Mouse (Mus musculus) NIH3T3 (cell line): ENCODE results near the gene Dock4.
A peak's percentile ranks its signal among the peaks of the same experiment; 100 is the strongest.

Experiments
- DNase-seq: peaks from one replicate; pipeline ENCODE4 v3.0.0-alpha.2; 2012; ENCODE audit warnings: low read depth

The Dock4 gene

DNA sequence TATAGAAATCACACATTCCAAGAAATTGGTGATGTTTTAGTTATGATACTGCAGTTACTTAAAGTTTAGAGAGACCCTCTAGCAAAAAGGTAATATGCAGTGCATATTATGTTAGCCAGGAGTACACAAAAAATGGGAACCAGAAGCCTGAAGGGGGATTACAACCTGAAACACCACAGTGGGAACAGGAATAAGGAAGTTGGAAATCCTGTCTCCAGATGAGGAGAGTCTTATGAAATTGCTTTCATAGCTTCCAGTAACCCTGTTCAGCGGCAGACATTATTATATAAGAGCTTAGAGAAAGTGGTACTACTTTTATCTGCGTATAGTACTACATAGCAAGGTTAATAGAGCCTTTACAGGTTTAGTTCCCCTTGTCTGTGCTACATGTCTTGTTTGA lies 210.1 kb downstream of the Dock4 start:
- no peak for DNase-seq

DNA sequence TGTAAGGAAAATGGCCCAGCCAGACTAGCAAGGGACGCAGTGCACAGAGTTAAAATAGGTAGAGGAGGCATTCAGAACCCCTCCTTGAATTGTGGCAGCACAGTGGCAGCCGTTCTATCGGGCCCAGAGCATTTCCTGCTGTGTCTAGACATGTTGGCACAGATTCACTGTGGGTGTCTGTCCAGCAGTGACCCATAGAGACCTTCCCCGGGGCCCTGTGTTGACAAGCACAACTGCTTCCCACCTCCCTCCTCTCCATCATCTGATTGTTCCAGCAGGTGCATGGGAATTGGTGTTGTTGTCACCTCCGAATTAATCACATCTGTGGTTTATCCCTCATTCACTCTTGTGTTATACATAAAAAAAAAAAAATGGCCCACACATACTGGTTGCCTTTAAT lies 210.7 kb downstream of the Dock4 start:
- no peak for DNase-seq

DNA sequence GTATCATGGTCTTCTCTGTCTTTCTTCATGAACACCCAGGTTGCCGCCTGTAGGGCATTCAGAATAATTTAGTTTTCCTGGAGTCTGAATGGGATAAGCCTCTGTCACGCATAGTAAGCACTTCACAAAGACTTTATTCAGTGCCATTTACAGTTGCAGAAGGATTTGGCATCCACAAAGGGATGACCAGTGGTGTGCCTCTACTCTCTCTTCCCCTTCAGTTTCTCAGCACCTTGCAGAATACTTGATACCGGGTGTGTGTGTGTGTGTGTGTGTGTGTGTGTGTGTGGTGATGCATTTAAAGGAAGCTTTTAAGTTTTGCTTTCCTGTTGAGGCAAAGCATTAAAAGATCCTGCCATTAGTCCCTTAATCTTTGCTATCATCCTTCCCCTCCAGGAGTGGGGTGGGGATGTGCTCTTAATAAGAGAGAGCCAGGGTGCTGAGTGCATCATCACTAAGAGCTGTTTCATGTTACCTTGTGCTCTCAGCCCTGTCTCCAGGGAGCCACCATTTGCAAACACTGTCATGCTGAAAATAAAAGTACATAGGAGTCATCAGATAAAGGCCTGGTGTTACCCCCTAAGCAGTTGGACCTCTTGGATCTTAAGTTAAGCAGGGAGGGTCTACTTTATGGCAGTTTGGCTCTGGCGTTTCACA lies 211.6 kb downstream of the Dock4 start:
- no peak for DNase-seq

DNA sequence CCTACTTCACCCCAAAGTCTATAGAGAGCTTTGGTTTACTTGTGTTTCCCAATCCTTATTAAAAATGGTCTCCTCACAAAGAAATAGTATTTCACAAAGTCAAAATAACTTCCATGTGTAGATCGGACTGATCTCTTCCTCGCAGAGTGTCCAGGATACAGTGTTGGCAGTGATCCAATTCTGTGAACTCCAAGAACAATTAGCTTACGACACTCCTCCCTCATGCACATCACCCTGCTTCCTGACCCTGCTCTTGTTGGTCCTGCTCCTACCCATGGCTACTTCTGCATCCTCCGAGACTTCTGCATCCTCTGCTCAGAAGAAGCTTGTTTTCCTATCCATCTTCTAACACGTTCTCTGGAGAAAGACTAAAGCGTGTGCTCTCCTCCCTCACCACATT lies 213.9 kb downstream of the Dock4 start:
- DNase-seq: no peak

DNA sequence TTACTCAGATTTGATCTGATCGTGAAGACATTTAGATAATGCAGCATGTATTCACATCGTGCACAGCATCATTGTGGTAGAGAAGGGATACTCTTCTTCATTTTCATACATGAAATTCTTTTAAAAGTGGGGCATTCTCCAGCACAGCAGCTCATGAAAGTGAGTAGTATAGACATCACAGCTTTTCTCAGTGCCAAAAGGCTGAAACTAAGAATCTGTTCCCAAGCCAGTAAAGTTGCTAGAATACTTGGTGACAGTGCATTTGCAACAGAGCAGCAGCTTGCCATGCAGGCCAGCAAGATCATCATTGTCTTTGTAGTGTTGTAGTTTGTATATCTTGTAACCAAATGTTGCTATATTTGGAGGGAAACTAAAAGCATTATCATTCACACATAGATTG lies 223.7 kb downstream of the Dock4 start:
- DNase-seq: no peak

DNA sequence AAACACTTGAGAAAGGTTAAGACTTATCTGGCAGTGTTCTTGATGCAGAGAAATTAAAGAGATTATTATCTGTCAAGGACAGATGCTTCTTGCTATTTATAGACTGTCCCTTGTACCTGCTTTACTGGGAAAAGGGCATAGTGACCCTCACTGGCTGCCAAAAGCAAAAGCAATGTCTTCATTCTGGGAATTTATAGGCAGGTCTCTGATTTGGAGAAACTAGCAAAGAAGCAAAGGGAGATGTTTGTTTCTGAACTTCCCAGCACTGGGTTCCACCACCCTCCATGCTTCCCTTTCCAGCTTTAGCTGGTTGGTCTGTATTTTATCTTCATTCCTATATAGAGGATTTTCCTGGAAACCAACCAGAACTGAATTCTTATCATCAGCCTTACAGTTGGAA lies 225.0 kb downstream of the Dock4 start:
- no peak for DNase-seq

DNA sequence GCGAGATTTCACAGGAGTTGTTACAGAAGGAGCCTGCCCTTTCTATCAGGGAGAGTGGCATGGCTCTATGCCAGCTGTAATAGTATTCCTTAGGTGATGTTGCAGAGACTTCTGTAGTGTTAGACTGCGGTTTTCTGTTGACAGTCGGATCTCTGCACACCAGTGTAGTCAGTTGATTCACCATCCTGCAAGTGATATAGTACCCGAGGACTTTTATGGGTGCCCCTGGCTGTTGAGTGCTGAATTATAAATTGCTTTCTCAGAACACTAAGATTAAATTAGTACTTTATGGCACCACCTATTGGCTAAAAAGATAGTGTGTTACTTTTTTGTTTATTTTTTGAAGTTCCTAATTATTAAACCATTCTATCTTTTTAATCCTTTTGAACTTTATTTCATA lies 234.0 kb downstream of the Dock4 start:
- no peak for DNase-seq

DNA sequence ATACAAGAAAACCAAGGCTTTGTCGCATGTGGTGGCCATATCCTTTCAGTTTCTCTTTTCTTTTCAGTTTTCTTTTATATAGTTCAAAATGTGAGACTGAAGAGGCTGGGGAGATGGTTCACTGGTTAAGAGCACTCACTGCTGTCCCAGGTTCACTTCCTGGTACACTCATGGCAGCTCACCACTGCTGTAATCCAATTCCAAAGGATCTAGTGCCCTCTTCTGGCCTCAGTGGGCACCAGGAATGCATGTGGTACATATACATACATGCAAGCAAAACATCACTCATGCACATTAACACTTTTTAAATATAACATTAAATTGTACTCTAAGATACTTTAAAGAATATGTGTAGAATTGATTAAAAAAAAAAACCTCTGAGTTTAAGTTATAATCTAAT lies 234.8 kb downstream of the Dock4 start:
- peak; percentile 54 for DNase-seq

DNA sequence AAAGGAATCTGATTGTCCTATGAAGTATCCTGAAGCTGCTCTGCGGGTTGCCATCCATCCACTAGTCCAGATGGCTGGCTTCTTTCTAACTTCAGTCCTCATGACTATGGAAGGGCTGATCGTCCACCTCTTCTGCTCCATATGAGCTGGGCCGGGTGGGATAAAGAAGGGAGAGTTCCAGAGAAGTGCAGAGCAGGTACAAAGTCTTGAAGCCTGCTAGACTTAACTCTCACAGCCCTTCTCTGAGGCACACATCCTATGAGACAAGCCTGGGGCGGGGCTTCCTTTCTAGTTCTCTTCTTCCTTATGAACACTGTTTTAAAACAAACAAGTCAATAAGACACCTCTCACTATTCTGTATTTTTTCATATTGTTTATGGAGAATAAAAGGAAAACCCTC lies 245.7 kb downstream of the Dock4 start:
- DNase-seq: no peak

DNA sequence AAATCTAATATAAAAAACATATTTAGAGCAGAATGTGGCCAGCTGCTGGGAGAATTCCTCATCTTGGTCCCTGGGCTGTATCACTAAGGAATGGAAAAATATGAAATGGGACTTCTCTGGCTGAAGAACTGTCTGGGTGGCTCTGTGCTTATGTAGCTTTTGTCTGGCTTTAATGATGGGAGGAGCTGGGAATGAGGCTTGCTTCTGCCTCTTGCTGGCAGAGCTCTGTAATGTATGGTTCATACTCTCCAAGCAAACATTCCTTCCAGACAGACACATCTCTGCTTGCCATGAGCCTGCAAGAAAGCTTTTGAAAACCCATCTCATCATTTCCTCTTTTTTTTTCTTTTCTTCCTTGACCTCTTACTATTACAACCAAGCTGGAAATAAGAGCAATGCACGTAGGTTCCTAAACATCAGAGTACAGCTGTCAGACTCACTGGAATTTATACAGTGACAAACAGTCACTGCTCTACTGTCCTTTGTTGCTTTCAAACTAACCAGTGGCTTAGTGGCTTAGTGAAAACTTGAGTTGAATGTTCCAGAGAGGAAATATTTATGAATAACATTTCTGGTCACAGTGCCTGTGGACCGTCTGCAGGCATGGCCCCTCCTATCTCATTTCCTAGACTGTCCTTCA lies 248.4 kb downstream of the Dock4 start:
- no peak for DNase-seq

DNA sequence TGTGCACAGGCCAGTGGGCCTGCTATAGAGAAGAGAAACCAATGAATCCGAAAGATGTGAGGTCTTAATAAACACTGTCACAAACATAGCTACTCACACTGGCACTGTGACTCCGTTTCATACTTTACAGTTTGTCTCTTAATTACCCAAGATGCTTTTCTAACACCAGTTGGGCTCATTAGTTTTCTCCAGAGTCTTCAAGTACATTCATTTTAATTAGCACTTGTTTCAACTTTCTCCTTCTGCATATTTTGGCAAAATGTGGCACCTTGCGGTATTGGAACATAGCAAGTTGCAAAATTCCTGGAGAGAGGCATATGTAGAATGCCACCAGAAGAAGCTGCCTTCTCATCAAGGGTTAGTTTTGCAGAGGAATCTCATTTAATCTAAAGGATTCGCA lies 252.6 kb downstream of the Dock4 start:
- no peak for DNase-seq

DNA sequence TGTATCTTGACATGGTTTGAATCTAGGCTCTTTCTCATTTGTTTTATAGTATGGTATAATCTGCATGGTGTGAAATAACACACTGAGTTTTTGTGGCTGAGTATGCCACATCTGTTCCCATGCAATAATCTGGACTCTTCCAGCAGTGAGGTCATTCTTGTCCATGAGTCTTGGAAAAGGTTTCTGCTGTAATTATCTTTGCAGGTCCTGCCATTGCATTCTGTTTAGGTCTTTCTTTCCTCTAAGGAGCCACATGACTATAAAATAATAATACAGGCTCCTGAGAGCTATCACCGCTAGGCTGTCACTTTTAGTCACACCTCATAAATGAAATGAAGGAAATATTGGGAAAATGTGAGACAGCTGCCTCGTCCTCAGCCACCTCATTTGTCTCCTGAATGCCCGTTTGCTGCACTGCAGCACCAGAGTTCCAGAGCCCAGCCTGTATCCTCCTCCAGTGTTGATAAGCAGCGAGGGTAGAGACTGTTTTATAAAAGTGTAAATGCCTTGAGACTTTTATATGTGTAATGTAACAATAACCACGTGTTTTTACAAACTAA lies 256.6 kb downstream of the Dock4 start:
- DNase-seq: no peak

DNA sequence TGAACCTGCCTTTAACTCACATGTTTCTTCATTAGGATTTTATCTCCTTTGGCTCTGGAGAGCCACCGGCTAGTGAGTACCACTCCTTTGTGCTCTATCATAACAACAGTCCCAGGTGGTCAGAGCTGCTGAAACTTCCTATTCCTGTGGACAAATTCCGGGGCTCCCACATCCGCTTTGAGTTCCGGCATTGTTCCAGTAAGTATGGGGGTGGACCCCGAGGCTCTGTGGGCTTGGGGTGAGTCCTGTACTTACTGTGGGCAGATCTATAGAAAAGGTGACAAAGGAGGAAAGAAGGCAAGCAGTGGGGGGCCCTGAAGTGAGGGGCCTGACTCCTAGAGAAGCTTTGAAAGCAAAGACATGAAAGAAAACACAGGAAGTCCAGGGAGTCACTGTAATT lies 258.5 kb downstream of the Dock4 start:
- DNase-seq: no peak

DNA sequence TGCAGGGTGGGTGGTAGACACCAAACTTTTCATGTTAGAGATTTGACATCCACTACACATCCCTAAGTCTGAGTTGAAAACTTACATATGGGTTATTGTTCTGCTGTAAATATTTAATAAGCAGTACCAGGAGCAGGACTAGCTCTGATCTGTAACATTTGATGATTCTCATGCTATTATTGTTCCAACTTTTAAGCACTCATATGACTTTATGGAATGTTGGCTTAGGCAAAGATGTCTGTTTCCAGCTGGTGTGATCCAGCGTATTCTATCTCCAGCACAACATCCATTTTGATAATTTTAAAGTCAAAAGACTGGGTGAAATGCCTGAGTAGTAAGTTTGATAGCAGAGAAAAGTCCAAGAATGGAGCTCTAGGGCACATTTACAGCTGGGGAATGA lies 261.4 kb downstream of the Dock4 start:
- DNase-seq: no peak

DNA sequence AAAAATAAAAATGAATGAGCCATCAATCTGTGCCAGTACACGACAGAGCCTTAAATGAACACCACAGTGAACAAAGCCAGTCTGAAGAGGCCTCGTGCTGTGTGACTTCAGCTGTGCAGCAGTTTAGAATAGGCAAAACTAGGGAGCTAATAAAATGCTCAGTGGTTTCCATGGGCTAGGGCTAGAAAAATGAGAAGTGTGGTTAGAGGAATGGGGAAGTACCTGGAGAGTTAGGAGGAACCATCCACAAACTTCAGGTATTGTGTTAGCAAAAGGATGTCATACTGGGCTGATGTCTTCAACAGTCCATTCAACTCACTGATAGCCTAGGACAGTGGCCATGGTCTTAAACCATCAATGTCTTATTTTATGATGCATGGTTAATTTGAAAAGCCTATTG lies 263.3 kb downstream of the Dock4 start:
- no peak for DNase-seq

DNA sequence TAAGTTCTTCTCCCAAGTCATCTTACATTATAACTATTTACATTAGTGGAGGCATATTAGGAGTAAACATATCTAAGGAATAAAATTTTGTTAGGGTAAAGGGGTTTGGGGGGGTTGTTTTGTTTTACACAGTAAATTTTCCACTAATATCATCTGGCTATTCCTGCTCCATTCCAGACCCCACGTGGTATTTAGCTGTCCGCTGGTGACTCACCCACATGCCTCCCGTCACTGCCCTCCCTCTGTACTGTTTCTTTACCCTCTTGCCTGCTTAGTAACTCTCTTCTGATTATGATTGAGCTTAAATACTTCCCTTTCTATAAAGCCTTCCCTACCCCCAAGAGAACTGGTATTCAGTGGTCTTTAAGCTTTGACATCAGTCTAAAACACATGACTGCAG lies 266.5 kb downstream of the Dock4 start:
- DNase-seq: peak; percentile 29

DNA sequence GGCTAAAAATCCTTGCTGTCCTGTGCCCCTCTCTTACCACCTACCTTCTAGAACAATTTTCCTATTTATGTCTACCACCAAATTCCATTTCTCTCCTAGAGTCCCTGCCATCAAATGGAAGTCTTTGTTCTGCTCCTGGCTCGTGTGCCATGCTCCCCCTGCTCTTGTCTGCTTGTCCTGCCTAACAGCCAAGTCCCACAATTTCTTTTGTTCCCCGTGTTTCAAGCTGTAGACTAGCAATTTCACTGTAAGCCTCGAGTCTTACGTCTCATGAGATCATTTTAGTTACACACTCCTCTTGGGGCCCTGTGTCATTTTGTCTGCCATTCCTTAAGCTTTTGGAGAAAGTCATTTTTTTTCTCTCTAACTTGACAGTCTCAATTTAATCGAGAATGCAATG lies 268.5 kb downstream of the Dock4 start:
- no peak for DNase-seq

DNA sequence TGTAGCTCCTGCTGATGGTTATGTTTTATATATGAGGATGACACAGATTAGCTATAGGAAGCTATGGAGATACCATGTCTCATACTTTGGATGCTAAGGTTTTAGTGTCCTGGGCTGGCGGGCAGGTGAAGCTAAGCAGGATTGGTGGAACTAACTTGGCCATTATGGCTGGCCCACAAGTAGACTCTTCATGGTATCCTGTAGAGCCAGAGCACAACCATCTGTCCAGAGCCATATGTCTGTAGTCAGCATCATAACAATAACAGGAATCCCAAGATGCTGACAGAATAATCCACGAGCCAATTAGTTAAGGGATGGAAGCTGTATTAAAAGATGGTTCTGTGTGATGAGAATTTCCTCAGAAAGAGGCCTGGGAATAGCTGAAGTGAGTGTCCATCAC lies 269.4 kb downstream of the Dock4 start:
- no peak for DNase-seq

DNA sequence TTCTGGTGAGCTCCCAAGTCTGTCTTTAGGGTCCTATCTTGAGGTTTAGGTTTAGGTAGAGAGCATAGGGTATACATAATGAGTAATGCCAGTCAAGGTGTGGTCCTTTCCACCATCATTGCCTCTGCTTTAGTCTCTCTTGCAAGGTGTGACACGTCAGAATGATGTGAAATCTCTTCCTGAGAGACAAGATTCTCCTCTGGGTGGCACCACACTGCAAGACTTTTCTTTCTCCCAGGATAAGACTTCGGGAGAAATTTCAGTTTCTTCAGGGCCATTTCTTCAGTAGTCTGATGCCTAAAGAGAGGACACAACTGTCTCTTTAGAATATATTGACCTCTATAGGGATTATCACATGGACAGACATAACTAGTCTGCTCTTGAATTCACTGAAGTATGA lies 282.6 kb downstream of the Dock4 start:
- DNase-seq: no peak

DNA sequence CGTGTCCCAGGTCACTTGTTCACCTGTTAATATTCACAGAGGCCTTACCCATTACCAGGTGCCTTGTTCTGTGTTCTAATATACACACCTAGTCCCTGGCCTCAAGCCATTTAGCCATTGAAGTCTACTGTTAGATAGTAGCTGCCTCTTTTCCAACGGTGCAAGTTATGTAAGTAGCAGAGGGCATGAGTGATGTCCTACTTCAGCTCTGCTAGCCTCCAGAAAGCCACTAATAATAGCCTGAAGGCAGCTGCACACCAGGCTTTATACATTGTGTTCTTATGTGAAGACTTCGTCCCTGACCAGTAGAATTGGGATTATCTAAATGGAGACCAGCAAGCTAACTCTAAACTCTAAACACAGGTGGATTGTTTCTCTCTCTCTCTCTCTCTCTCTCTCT lies 285.0 kb downstream of the Dock4 start:
- DNase-seq: no peak

DNA sequence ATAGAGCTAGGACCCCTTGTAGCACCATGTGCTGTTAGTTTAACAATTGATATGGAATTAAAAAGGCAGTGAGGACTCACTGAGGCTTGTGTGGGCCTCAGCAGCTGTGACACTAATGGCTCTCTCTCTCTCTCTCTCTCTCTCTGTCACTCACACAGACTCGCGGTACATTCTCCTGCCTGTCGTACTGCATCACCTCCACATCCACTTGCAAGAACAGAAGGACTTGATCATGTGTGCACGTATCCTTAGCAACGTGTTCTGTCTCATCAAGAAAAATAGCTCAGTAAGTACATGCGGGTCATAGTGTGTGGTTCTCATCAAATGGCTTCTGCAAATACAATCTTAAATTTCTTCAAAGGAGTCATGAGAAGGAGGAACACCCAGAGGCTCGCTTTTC lies 299.7 kb downstream of the Dock4 start:
- DNase-seq: no peak

DNA sequence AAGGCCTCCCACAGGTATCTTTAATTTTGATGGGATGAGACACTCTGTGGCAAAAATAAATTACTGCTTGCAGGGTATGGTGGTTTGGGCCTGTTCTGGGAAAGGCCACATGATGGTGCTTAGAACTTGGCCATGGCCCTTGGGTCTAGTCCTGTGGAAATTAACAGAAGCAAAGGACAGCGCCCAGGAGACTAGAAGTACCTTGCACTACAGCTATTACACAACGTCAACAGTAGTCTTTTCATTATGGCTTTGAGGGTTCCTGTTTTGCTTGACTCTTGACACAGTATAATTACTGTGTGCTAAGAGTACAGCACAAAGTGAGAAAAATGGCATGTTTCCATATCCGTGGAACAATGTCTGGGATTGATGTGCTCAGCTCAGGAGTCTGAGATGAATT lies 300.3 kb downstream of the Dock4 start:
- DNase-seq: no peak

DNA sequence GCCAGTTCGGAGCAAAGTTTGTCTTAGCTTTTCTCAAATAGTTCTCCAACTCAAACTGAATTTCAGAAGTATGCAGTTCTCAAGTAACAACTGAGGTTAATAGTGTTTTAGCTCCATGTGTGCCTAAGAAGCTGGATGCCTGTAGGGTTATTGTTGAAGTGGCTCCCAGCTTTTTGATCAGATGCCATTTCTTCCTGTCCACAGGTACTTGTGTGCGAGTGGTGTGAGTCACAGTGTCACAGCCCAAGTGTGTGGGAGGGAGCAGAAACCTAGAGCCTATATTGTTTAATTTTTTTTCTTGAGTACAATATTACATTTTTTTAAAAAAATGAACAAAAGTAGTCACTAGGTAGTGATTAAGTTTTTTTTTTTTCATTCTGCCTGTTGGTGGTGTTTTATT lies 313.5 kb downstream of the Dock4 start:
- no peak for DNase-seq

DNA sequence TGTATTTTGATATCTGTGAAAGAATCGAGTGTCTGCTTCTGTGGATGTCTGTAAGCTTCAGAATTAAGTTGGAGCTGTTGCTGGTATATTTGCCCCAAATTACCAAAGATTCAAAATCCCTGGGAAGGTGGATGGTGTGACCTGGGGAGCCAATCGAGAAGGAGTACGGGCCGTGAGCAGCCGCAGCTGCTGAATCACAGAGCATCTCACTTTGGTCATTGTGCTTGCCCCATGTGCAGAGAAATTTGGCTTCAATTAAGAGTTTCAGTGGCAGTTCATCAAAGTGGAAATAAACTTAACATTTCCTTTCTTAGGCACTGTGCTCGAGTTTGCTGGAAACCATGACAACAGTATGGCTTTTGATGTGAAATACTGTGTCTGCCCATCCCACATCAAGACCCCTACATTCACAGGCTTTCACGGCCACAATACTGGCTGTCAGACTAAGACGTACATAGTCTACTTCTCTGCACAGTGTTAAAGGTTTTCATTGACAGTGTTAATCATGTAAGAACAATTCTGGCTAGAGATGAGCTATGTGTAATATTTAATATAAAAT lies 321.6 kb downstream of the Dock4 start:
- DNase-seq: no peak
